Mouse (Mus musculus): ENCODE measurements around the gene Trank1.

The Trank1 gene

DNA sequence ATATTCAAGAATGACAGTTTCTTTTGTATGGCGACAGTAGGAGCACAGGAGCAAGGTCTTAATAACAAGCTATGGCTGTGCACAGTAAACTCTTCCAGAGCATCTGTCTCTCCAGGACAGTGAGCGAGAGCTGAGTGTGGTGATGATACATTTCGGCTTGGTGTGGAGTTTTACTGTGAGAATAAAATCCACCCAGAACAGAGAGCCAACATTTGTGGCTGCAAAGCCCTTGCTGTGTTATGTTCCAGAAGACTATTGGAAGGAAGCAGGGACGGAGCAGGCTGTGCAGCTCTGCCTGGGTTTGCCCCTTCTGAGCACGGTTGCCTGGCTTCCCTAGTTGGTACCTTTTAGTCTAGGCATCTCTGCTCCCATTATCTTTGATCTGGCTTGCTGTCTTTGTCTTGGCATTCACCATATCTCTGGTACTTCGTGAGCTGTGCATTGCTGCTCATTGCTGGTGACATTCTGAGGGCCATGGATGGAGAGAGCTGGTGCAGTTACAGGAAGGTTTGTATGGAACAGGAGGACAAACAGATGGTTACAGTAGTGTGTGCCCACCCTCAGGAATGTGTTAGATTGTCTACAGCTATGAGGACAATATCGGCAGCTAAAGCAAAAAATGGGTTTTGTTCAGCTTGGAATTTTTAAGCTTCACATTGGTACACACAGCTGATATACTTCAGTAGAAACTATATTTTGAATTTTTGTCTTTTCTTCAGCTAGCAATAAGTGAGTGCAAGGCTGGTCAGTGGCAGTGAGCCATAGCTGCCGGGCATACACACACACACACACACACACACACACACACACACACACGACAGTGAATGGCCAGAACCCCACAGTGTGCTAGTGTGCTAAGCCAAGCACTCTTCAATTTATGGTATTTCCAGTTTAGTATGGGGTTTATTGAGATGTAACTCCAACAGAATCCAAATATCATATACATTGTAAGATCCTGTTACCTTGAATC lies 69.8 kb downstream of the Trank1 start:
- CTCF ChIA-PET, result interaction anchor here (1.1 kb wide), 1 partner anchor 8 kb away, joined by 4 read pairs; no protein-coding TSS in a partner anchor

GRCm38 (mm10) chr9:111382469-111382868 lies 70.9 kb downstream of the Trank1 start:
- CTCF ChIA-PET, result no interaction called here

- CTCF ChIA-PET, result no interaction called here
These were observed 71.5 kb downstream of the Trank1 start for GRCm38 (mm10) chr9:111383046-111383445.

DNA sequence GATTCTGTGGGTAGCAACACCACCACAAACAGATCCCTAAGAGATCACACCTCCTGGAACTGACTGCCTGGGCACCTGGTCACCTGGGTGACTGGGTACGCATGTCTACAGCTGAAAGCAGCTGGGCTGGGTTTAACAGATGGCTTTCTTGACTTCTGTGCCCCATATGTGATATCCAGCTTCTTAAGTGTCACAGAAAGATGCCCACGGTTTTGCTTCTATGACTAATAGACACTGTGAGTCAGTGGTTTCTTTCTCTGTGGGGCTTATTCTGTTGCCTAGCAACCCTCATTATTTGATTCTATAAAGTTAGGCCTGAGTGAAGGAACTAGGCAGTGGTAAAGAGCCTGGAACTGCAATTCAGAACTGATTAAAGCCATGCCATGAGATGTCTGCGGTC lies 72.2 kb downstream of the Trank1 start:
- CTCF ChIA-PET, result no interaction called here

DNA sequence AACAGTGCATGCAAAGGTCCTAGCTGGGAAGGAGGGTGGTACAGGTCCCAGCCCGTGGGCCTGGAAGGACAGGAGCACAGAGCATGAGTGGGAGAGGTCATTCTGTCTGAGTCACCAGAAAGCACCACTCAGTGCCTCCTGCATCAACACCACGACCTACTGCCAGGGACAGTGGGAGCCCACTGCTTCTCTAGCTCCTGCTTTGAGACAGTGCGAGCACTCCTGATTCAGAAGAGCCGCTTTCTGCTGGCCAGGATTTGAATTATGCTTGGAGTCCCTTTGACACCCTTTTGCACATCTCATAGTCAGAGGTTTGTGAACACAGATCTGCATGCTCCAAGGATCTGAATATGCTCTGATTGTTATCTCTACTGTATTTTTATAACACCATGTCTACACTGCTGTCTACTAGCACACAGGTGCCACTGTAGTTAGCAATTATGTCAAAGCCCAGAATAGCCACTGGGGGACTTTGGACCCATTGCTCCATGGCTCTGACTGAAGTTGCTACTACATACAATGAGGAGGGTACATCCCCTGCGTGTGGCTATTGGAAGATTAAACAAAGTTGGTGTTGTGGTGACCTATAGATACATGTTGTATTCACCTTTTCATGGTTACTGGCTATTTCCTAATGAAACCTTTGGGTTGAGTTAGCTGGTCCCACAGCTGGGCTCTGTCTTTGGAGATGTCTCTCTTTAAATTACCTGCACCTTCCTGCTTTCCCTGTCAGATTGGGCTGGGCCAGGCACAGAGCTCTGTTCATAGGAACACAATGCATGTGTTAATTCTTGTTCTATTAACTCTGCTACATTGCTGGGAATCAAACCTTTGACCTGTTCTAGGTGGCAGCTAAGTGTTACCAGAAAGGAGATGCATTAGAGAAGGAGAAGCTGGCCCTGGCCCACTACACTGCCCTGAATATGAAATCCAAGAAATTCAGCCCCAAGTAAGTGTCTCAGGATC lies 74.3 kb downstream of the Trank1 start:
- CTCF ChIA-PET, result no interaction called here

DNA sequence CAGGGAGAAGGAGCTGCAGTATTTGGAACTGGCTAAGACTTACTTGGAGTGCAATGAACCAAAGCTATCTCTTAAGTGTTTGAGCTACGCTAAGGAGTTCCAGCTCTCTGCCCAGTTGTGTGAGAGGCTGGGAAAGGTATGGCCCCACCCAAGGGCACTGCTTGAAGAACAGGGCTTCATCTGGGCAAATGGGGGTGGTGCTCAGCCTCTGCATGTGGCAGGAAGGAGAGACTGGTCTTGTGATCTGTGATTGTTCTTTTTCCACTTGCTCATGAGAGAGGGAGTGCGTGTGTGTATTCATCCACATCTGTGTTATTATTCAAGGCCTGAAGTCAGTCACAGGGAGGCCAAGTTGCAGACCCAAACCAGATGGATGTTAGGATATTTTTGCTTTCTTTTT lies 75.0 kb downstream of the Trank1 start:
- CTCF ChIA-PET, result no interaction called here

- CTCF ChIA-PET, result no interaction called here
These were observed 76.0 kb downstream of the Trank1 start for GRCm38 (mm10) chr9:111387576-111387975.

DNA sequence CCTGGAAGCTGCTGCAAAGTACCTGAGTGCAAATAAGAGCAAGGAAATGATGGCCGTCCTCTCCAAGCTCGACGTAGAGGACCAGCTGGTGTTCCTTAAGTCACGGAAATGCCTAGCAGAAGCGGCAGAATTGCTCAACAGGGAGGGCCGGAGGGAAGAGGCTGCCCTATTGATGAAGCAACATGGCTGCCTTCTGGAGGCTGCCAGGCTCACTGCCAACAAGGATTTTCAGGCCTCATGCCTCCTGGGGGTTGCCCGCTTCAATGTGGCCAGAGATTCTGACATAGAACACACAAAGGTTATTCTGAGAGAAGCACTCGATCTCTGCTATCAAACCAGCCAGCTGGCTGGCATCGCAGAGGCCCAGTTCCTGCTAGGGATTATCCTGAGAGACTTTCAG lies 78.5 kb downstream of the Trank1 start:
- CTCF ChIA-PET, result interaction anchor here (1.1 kb wide), 1 partner anchor 9 kb away, joined by 4 read pairs; no protein-coding TSS in a partner anchor

GRCm38 (mm10) chr9:111391036-111391435 lies 79.5 kb downstream of the Trank1 start:
- CTCF ChIA-PET, result no interaction called here

DNA sequence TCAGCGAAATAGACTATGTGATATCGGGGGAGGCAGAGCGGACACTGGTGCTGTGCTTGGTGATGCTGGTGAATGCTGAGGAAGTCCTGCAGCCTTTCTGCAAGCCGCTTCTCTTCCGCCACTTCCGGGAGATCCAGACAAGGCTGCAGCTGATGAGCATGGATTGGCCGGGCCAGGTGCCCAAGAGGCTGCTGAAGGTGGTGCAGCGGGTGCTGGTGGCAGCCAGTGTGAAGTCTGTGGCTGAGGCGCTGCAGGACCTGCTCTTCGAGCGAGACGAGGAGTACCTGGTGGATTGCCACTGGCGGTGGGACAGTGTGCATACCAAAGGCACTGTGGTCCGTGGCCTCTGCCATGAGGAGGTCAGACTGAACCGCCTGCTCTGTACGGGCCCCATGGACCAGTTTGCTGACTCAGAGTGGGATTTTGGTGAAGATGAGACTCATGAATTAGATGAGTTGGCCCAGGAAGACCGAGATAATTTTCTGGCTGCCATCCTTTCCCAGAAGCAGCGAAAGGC lies 80.4 kb downstream of the Trank1 start:
- CTCF ChIA-PET, result no interaction called here

- CTCF ChIA-PET, result no interaction called here
These were observed 83.7 kb downstream of the Trank1 start for GRCm38 (mm10) chr9:111395265-111395664.

DNA sequence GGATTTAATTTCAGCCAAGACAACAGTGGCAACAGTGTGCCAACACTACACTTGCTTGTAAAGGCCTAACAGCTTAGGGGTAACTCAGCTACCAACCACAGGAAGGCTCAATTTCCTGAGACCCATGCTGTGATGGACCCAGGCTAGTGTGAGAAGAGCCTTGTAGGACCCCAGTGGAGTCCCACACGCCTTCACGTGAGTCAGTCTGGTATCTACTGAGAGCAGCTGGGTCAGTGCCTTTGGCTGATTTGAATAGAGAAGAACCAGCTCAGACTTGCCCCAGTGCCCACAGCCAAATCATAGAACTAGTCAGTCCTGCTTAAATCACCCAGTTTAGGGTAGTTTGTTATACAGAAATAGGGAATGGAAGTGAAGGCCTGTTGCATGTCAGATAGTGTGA lies 86.5 kb downstream of the Trank1 start:
- CTCF ChIA-PET, result no interaction called here

DNA sequence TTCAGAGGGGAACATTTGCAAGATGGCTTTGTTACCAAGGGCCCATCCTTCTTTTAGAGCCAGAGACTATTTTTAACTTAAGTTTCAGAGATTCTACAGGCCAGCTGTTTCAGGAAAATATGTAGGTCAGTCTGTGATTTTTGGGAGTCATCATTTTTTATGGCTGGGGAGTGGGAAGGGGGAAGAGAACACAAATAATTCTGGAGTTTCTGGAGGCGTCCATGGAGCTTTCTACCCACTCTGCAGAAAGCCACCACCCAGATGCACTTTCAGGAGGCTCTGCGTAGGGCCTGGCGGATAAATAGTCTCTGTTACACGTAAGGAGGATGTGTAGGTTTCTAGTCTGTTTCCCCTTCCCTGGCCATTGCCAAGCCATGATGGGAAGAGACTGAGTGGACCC lies 88.5 kb downstream of the Trank1 start:
- CTCF ChIA-PET, result no interaction called here

DNA sequence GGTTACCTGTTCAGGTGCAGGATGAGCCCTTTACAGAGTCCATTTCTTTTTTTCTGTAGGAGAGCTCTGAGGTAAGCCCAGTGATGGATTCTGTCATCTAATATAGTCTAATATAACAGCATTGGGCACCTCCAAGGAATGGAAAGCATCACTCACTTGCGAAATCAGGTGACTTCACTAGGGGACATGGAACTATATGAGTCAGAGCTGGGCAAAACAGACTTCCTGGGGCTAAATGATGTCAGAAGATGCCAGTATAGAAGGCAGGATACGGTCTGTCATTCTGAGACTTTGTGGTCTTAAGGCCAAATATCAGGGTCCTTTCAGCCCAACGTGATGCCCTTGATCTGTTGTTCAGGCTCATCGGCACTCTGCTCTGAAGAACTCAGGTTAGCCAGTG lies 91.6 kb downstream of the Trank1 start:
- CTCF ChIA-PET, result no interaction called here

DNA sequence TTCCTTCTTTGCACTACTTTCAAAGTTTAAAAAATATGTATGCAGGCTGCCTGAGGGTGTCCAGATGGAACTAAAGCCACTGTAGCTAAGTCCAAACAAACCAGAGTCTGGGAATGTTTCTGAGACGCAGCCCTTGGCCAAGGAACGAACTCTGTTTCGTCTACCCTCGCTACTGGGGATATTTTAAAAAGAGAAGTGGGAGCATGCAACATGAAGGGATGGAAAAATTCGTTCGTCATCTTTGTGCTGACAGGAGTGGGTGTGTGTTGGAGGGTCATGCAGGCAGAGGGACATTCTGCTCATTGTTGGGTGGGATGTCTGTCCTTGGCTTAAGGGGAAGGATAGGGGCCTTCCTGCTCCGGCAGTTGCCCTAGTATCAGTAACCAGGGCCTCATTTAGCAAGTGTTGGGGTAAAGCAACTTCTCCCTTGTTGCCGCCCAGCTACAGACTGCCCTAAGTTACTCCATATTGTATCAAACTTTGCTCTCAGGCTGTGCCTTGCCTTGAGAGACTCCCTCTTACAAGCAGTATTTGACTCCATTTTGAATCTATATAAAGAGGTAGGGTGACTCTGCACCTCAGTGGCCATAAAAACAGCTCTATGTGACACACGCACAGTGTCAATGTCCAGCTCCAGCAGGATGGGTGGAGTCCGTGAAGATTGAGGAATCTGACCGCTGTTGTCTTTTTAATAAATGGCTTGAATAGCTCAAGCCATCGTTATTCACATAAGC lies 93.0 kb downstream of the Trank1 start:
- CTCF ChIA-PET, result no interaction called here

- CTCF ChIA-PET, result no interaction called here
These were observed 93.5 kb downstream of the Trank1 start for GRCm38 (mm10) chr9:111405080-111405428.

- CTCF ChIA-PET, result no interaction called here
These were observed 96.5 kb downstream of the Trank1 start for GRCm38 (mm10) chr9:111408012-111408411.

- CTCF ChIA-PET, result no interaction called here
These were observed 96.9 kb downstream of the Trank1 start for GRCm38 (mm10) chr9:111408427-111408826.

DNA sequence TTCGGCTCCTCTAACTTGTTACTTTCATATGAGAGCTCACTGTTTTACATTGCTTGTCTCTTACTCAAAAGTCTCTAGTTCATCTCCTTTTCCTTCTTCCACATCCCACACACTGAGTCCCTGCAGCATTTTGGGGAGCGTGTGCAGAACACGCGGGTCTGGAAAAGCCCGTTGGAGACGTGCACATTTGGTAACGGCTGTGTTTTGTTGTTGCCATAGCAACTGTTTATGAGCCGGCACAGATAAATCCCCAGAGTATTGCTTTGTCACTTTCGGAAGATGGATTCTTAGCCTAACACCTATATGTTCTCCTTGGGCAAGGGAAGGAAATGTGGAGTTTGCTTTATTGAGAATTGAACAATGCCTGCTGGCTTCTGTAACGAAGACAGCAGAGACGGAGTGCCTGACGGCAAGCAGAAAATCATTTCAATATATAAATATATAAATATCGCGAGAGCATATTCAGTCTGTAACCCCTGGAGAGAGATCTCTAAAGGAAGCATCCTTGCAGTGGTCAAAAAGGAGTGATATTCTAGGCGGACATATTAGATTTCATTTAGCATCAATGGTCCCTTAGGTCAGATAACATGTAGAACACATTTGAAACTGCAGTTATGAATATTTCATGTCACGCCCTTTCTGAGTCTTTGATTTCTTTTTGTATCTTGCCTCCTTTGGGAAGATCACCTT lies 101.1 kb downstream of the Trank1 start:
- CTCF ChIA-PET, result no interaction called here

- CTCF ChIA-PET, result no interaction called here
These were observed 110.3 kb downstream of the Trank1 start for GRCm38 (mm10) chr9:111421862-111422261.

GRCm38 (mm10) chr9:111422567-111422966 lies 111.0 kb downstream of the Trank1 start:
- CTCF ChIA-PET, result no interaction called here
